Mouse (Mus musculus) yolk sac, embryonic 10.5 days (tissue): ENCODE results near the gene Nudt15.

ENCODE experiments used
- DNase-seq: peaks from one replicate; pipeline ENCODE4 v3.0.0-alpha.2; 2017; ENCODE audit warnings: low spot score

The Nudt15 gene

GRCm38 (mm10) chr14:73470593-73470992 lies 77.4 kb downstream of the Nudt15 start:
- no peak for DNase-seq

DNA sequence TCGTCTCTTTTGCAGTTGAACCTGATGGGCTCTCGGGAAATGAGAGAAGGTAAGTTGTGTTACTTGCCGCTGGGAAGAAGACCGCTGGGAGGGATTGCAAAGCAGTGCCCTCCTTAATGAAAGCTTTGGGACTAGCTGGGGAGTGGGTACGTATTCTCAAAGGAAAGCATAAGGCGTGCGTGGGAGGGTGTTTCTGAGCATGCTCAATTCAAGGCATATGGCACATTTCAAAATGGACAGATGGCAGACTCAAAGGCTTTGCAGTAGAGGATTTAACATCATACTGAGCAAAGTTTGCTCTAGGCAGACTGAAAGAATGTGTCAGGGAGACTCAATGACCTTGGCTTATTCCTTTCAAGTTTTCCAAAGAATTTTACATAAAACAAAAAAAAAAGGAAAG lies 78.5 kb downstream of the Nudt15 start:
- no peak for DNase-seq
